Mouse (Mus musculus) limb, embryonic 15.5 days (tissue): ENCODE results near the gene Nek7. TPM values are rescaled to one million over a fixed set of nuclear protein-coding genes. Genes with fewer than 3 reads are reported as not detected.

Experiments used
- ATAC-seq: fragments of 200-750 bp; cut with Nextera tagmentation; 2 replicates; pipeline ENCODE4 v1.8.0; 2017; ENCODE audit warnings: low read depth, moderate TSS enrichment; ENCODE audit not compliant: insufficient number of reproducible peaks, low FRiP score, low TSS enrichment
- H3K27ac ChIP-seq: fragments of 300-500 bp; sonication (generic); 2 replicates; pipeline ENCODE4 v1.5.1; 2015; ENCODE audit warnings: moderate library complexity, mild to moderate bottlenecking, inconsistent platforms
- H3K27me3 ChIP-seq: fragments of 300-500 bp; sonication (generic); 2 replicates; pipeline ENCODE4 v1.6.1; 2015; ENCODE audit warnings: inconsistent platforms
- H3K36me3 ChIP-seq: fragments of 300-500 bp; sonication (generic); 2 replicates; pipeline ENCODE4 v1.6.1; 2015; ENCODE audit warnings: inconsistent platforms
- H3K4me1 ChIP-seq: fragments of 300-500 bp; sonication (generic); 2 replicates; pipeline ENCODE4 v1.6.1; 2015; ENCODE audit warnings: inconsistent platforms
- H3K4me2 ChIP-seq: fragments of 300-500 bp; sonication (generic); 2 replicates; pipeline ENCODE4 v1.6.1; 2015; ENCODE audit warnings: mild to moderate bottlenecking, inconsistent platforms
- H3K4me3 ChIP-seq: fragments of 300-500 bp; sonication (generic); 2 replicates; pipeline ENCODE4 v1.5.1; 2015; ENCODE audit warnings: mild to moderate bottlenecking, inconsistent platforms
- H3K9ac ChIP-seq: fragments of 300-500 bp; sonication (generic); 2 replicates; pipeline ENCODE4 v1.6.1; 2015; ENCODE audit warnings: inconsistent platforms
- H3K9me3 ChIP-seq: fragments of 300-500 bp; sonication (generic); 2 replicates; pipeline ENCODE4 v1.6.1; 2016; ENCODE audit warnings: inconsistent platforms
- WGBS: fragments of 180-500 bp; shearing (Covaris S2); methylation state at CpG from one replicate; pipeline ENCODE4 v1.1.7; 2015; 5-methylcytosine and 5-hydroxymethylcytosine counted together
- polyA plus RNA-seq: library from polyadenylated mRNA; unstranded; fragments of >200 nt; fragmentation: Nextera tagmentation; extraction: Ambion mirVana; gene quantifications from 2 replicates; pipeline ENCODE4 v1.2.1, GENCODE M21; 2015

The Nek7 gene
- polyA plus RNA-seq, 1 experiment from 2014 or later: 36.5 TPM

DNA sequence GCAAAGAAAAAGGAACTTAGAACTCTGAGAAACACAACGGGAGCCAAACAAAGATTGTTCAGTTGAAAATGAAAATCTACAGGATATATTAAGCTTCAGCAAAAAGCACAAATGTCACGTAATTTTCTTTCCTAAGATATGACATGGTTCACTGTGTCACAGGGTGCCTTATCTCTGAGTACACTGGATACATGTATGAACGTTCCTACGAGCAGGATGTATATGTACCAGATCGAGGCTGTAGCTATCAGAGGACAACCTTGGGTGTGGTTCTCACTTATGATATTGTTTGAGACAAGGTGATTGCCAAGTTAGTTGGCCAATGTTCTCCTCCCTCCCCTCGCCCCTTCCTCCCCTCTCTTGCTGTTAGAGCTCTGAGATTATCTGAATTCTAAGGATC, 55.3 kb downstream of the Nek7 start:
- H3K36me3 ChIP-seq: no peaks in the 10 kb centered on the region
- WGBS: 92% methylated on average over 6 of the region's 6 CpGs
- ATAC-seq: no peak
- H3K27me3 ChIP-seq: no peaks in the 10 kb centered on the region
- no peak overlapping the region for H3K4me3 ChIP-seq
- H3K4me2 ChIP-seq: no peak overlapping the region
- no peak overlapping the region for H3K9ac ChIP-seq
- no peaks in the 10 kb centered on the region for H3K9me3 ChIP-seq
- no peaks in the 10 kb centered on the region for H3K4me1 ChIP-seq
- no peak overlapping the region for H3K27ac ChIP-seq

DNA sequence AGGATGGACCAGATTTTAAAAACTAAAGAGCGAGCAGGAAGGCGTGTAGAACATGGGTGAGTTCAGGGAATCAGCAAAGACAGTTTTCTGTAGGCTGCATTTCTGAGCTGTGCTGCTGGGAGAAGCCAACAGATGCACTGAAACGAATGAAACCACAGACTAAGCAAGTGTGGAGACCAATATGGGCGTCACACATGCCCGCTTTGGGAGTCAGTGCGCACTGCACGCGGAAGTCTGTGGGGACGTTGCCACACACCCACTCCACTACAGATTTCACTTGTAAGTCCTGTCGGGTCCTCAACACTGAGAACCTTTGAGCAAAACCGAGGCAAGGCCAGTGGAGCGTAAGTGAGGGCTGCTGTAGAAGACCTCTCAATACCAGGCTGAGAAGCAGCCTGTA, 59.2 kb downstream of the Nek7 start:
- Histone ChIP-seq H3K36me3 (no peaks in the 10 kb centered on the region), H3K27me3 (no peaks in the 10 kb centered on the region), H3K4me2 (no peak overlapping the region), H3K27ac (no peak overlapping the region), H3K9ac (no peak overlapping the region), H3K4me3 (no peak overlapping the region), H3K9me3 (no peaks in the 10 kb centered on the region), H3K4me1 (no peaks in the 10 kb centered on the region)
- no peak for ATAC-seq
- 94% methylated on average over 12 of the region's 12 CpGs for WGBS

DNA sequence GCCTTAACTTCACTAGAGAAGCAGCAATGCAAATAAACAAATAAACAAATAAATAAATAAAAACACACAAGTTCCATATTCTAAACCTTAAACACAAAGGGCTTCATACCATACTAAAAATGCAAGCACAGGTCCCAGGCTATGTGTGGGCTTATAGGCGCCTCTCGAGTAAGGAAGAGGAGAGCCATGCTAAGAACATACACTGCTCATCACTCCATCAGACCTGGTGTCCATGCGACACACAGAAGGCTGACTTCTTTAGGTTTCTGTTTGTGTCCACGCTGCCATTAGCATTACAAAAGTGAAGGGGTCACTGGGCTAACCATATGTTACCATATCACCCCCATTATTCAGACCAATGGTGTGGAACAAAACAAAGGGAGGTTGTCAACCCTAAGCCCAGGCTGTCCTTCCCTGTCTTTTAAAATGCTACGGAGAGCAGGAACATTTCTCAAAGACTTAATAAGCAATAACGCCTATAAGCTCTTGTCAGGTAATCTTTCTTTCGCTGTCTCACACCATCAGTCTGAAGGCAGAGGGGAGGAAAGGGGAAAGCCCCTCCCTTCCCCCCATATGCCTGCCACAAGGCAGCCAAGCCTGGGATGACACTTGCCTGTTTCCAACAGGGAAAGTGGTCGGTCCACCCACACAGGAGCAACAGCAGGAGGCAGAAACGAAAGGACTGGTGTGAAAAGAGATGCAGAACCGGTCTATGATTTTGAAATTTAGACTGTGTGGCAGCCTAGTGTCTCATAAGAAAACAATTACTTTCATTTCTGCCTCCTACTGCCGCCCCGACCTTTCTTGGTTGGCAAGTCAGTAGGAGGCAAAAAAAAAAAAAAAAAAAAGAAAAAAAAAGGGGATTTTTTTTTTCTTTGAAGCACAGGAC, 60.5 kb downstream of the Nek7 start:
- H3K9me3 ChIP-seq: no peaks in the 10 kb centered on the region
- no peak overlapping the region for H3K4me2 ChIP-seq
- H3K4me3 ChIP-seq: no peak overlapping the region
- no peaks in the 10 kb centered on the region for H3K4me1 ChIP-seq
- H3K9ac ChIP-seq: no peak overlapping the region
- WGBS: 63% methylated on average over 12 of the region's 12 CpGs
- no peak for ATAC-seq
- H3K36me3 ChIP-seq: no peaks in the 10 kb centered on the region
- H3K27ac ChIP-seq: no peak overlapping the region; the same call in 1 of the 2 replicates
- H3K27me3 ChIP-seq: no peaks in the 10 kb centered on the region

DNA sequence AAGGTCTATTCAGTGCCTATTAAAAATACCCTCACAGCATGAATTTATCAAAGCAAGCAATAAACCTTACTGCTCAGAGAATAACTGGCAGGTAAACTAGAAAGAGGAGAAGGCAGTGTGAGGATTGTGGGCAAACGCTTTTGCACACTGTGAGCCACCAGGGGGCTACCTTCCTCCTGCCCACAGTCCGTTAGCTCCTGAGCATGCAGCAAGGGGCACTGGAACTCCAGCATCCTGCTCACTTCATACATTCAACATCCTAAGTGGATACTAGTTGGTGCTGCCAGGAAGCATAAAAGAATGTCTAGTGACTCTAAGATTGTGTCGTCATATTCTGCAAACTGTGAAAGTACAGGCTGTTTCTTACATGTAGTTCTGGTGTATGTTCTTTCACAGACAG, 61.6 kb downstream of the Nek7 start:
- Histone ChIP-seq H3K4me1 (no peaks in the 10 kb centered on the region), H3K27me3 (no peaks in the 10 kb centered on the region), H3K9me3 (no peaks in the 10 kb centered on the region), H3K4me3 (no peak overlapping the region), H3K27ac (no peak overlapping the region), H3K4me2 (no peak overlapping the region), H3K9ac (no peak overlapping the region), H3K36me3 (no peaks in the 10 kb centered on the region)
- 80% methylated on average over 3 of the region's 3 CpGs for WGBS
- ATAC-seq: no peak

DNA sequence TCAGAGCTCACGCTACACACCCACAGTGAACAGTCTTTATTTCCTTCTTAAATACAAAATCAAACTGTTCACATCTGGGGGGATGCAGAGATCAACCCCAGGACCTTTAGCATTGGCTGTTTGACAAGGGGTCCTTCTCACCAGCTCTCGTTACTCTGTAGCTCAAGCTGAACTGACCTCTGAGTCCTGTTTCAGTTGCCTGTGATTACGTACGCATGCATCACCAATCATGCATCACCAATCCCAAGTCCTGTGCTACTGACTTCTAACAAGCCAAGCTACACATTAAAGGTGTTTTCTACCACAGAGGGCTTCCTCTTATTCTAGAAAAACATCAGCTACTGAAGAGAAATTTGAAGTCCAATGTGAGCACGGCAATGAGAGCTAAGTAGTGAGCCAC, 65.0 kb downstream of the Nek7 start:
- Histone ChIP-seq H3K9me3 (no peaks in the 10 kb centered on the region), H3K27me3 (no peaks in the 10 kb centered on the region), H3K27ac (no peak overlapping the region), H3K4me3 (no peak overlapping the region), H3K9ac (no peak overlapping the region), H3K36me3 (no peaks in the 10 kb centered on the region), H3K4me2 (no peak overlapping the region), H3K4me1 (no peaks in the 10 kb centered on the region)
- 91% methylated on average over 5 of the region's 5 CpGs for WGBS
- no peak for ATAC-seq

DNA sequence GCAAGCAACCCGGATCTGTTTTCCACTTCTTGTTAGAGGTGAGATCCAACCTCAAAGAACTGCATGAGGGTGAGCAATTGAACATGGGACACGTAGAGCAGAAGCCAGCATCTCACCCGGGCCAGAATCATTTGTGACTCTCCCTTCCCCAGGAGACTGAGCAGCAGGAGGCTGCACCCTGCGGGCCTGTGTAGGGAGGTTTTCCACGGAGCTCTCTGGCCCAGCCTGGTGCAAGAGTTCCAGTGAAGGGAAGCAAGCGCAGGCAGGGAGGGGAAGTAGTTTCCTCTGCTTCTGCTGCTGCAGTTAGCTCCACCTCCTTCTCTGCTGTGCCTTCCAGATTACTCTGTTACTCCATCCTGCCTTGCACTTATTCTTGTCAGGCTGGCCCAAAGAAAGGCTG, 69.8 kb downstream of the Nek7 start:
- Histone ChIP-seq H3K27ac (no peak overlapping the region), H3K4me2 (no peak overlapping the region), H3K27me3 (no peaks in the 10 kb centered on the region), H3K36me3 (no peaks in the 10 kb centered on the region), H3K4me1 (0 out of 2 replicates have a peak, but pooled peaks cover 2% of the 10 kb centered on the region), H3K9me3 (no peaks in the 10 kb centered on the region), H3K4me3 (no peak overlapping the region), H3K9ac (no peak overlapping the region)
- 50% methylated on average over 6 of the region's 6 CpGs for WGBS
- ATAC-seq: no peak

DNA sequence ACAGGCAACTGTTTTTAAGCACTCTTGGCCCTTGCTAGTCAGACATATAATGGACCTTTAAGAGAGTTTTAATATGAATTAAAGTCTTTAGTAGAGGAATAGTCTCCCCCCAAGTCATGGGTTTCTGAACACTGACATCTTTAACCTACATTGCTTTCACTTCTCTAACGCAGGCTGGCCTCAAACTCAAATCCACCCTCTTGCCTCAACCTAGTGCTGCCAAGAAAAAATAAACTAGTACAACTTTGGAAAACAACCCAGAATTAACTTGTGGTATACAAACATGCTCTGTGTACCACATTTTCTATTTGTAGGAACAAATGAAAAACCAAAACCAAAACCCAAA, 77.8 kb downstream of the Nek7 start:
- no peaks in the 10 kb centered on the region for H3K9me3 ChIP-seq
- no peak overlapping the region for H3K4me3 ChIP-seq
- H3K36me3 ChIP-seq: no peaks in the 10 kb centered on the region
- WGBS: 49% methylated on average over 1 of the region's 1 CpGs
- peaks cover 8% of the 10 kb centered on the region; the same call in 1 of the 2 replicates for H3K4me1 ChIP-seq
- no peak overlapping the region for H3K9ac ChIP-seq
- no peak overlapping the region for H3K4me2 ChIP-seq
- no peaks in the 10 kb centered on the region for H3K27me3 ChIP-seq
- ATAC-seq: no peak
- peak overlapping the region; percentile 28 for H3K27ac ChIP-seq

DNA sequence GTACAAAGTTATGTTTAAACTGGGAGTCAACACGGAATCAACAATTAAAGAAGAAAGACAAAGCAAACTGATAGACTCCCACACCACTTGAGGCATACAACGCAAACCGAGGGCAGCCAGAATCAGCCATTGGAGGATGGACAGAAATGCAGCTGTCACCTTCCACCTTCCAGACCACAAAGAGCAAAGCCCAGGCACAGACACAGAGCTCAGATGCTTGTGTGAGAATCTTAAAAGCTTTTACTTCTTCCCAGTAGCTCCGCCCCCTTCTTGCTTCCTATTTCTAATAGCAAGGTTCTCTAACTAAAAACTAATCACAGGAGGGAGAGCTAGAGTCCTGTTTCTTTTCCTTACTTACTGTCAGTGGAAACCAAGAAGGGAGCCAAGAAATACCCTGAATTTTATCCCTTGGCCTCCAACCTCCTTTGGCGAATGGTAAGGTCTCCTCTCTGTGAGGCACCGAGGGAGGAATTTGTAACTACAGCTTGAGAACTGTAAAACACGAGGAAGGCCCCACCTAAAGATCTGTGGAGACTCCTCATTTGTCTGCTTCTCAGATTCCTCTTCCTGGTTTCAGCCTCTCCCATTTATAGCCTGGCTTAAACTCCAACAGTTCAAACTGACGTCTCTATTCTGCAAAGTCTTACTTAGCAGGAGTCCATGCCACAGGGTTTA, 78.3 kb downstream of the Nek7 start:
- Histone ChIP-seq H3K27me3 (no peaks in the 10 kb centered on the region), H3K9ac (no peak overlapping the region), H3K9me3 (no peaks in the 10 kb centered on the region), H3K4me2 (no peak overlapping the region), H3K4me3 (no peak overlapping the region), H3K36me3 (no peaks in the 10 kb centered on the region), H3K27ac (peak overlapping the region; percentile 28), H3K4me1 (peaks cover 8% of the 10 kb centered on the region; the same call in 1 of the 2 replicates)
- 46% methylated on average over 8 of the region's 8 CpGs for WGBS
- peak; percentile 77 for ATAC-seq

DNA sequence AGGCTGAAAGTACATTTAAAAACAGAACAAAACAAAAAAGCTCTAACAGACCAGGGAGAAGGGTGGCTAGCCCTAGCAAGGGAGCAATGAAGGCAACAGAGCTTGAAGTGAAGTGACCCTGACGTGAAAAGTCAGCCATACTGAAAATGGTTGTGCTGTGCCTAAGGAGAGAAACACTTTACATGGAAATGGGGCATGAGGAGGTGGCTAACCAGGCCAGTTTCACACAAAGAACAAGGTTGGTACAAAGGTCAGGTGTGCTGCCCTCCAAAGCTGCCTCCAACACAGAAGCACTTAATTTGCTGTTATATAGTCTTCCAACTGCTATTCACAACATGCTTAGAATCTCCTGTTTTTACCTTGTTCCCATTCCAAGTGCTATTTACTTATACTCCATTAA, 80.2 kb downstream of the Nek7 start:
- Histone ChIP-seq H3K9ac (no peak overlapping the region), H3K4me1 (peaks cover 11% of the 10 kb centered on the region; the same call in 1 of the 2 replicates), H3K9me3 (no peaks in the 10 kb centered on the region), H3K36me3 (no peaks in the 10 kb centered on the region), H3K27me3 (no peaks in the 10 kb centered on the region), H3K27ac (no peak overlapping the region), H3K4me2 (no peak overlapping the region), H3K4me3 (no peak overlapping the region)
- ATAC-seq: no peak
- WGBS: 94% methylated on average over 1 of the region's 1 CpGs

DNA sequence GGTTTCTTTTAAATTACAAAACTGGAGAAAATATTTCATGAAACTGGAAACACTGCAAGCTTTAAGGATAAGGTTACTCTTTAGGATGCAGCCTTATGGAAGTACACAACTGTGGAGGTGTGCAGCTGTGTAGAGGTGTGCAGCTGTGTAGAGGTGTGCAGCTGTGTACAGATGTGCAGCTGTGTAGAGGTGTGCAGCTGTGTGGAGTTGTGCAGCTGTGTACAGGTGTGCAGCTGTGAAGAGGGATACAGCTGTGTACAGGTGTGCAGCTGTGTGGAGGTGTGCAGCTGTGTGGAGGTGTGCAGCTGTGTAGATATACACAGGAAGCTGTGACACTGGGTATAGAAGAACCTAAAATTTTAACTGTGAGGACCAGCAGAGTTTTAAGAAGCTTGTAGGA, 81.7 kb downstream of the Nek7 start:
- Histone ChIP-seq H3K27me3 (no peaks in the 10 kb centered on the region), H3K4me3 (no peak overlapping the region), H3K36me3 (no peaks in the 10 kb centered on the region), H3K4me2 (no peak overlapping the region), H3K4me1 (peaks cover 11% of the 10 kb centered on the region; the same call in 1 of the 2 replicates), H3K9ac (no peak overlapping the region), H3K9me3 (no peaks in the 10 kb centered on the region), H3K27ac (no peak overlapping the region)
- no peak for ATAC-seq

DNA sequence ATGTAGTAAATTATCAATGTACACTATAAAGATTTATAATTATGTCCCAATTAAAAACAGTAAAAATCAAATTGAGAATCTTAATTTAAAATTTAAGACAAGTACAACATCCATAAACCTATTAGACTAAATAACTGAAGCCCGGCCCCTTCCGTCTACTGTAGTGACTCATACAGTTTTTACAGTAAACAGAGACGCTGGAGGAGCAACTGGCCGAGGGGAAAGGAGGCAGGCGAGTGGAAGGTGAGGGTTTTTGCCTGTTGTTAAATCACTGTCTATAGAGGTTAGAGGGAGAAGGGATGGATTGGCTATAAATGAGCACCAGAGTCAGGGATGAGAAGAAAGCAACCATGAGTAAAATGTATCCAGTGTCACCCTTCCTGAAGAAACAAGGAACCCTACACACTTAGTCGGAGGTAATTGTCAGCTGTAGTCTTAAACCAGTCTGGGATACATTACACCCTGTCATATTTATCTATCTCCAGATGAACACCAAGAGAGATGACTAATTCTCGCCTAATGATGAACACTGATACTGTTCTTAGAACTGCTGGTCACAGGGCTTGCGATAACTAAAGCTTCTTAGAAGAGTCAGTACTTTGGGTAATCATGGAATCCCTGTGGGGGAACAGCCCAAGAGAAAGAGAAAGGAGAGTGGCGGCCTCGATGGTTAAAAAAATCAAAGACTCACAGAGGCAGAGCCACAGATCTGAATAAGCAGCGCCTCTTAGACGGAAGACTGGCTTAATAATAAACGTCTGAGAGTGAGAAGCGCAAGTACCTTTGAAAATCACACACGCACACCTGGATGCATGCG, 84.0 kb downstream of the Nek7 start:
- Histone ChIP-seq H3K27me3 (no peaks in the 10 kb centered on the region), H3K9me3 (no peaks in the 10 kb centered on the region), H3K4me3 (no peak overlapping the region), H3K4me1 (0 out of 2 replicates have a peak, but pooled peaks cover 3% of the 10 kb centered on the region), H3K4me2 (no peak overlapping the region), H3K27ac (no peak overlapping the region), H3K36me3 (0 out of 2 replicates have a peak, but pooled peaks cover 3% of the 10 kb centered on the region), H3K9ac (no peak overlapping the region)
- WGBS: 57% methylated on average over 16 of the region's 16 CpGs
- ATAC-seq: no peak
